Mouse (Mus musculus) CH12.LX (cell line): ENCODE results near the gene Jhy. TPM values are rescaled to one million over a fixed set of nuclear protein-coding genes. Genes with fewer than 3 reads are reported as not detected.
A peak's percentile ranks its signal among the peaks of the same experiment; 100 is the strongest.

Source experiments
- DNase-seq: peaks from one replicate; pipeline ENCODE4 v3.0.0-alpha.2; 2013; ENCODE audit errors: extremely low read depth
- H3K27ac ChIP-seq: 2 replicates; pipeline ENCODE4 v1.5.1; 2012; ENCODE audit warnings: low read depth, mild to moderate bottlenecking, control low read depth, moderate library complexity; ENCODE audit not compliant: insufficient read depth
- H3K27me3 ChIP-seq: replicated peaks from 2 replicates; pipeline ENCODE3; 2012; ENCODE audit warnings: inconsistent platforms
- H3K36me3 ChIP-seq, 2 experiments: replicated peaks in 1 of 2; 2 replicates each; pipeline versions ENCODE3 to v1.6.1; 2012; ENCODE audit warnings: inconsistent platforms in 1 of 2, low read length in 1 of 2, mild to moderate bottlenecking in 1 of 2, mixed read lengths in 1 of 2, moderate library complexity in 1 of 2; ENCODE audit not compliant: control insufficient read depth in 1 of 2, insufficient read depth in 1 of 2
- H3K4me1 ChIP-seq, 2 experiments: 2 replicates each; pipeline ENCODE4 v1.6.1; 2012; ENCODE audit warnings: inconsistent platforms in 1 of 2, moderate library complexity in 1 of 2; ENCODE audit not compliant: insufficient read depth in 2 of 2, control insufficient read depth in 1 of 2
- H3K4me2 ChIP-seq: 2 replicates; pipeline ENCODE4 v1.6.1; 2012; ENCODE audit warnings: low read depth, mild to moderate bottlenecking, control low read depth; ENCODE audit not compliant: poor library complexity, insufficient read depth, severe bottlenecking
- H3K4me3 ChIP-seq, 3 experiments: fragments of 150-350 bp in 1 of 3; sonication (generic) in 1 of 3; replicated peaks in 1 of 3; 2 replicates each; pipeline versions ENCODE3 to v1.5.1; 2011 to 2012; ENCODE audit warnings: low read depth in 2 of 3, low read length in 2 of 3, mild to moderate bottlenecking in 2 of 3, moderate library complexity in 2 of 3, control low read depth in 1 of 3, improper control_type of control experiment in 1 of 3, inconsistent platforms in 1 of 3, mixed read lengths in 1 of 3; ENCODE audit not compliant: poor library complexity in 1 of 3
- H3K79me2 ChIP-seq: replicated peaks from 2 replicates; pipeline ENCODE4 v1.6.1; 2012; ENCODE audit warnings: mild to moderate bottlenecking, moderate library complexity; ENCODE audit not compliant: control insufficient read depth, poor library complexity, insufficient read depth, severe bottlenecking; ENCODE audit errors: extremely low read depth
- H3K9ac ChIP-seq: 2 replicates; pipeline ENCODE4 v1.6.1; 2012; ENCODE audit warnings: low read depth, mild to moderate bottlenecking, control low read depth, moderate library complexity; ENCODE audit not compliant: insufficient read depth
- H3K9me3 ChIP-seq: replicated peaks from 2 replicates; pipeline ENCODE3; 2012; ENCODE audit warnings: low read length, inconsistent platforms, mixed read lengths
- BHLHE40 ChIP-seq: IDR thresholded peaks from 2 replicates; pipeline ENCODE4 v1.6.1; 2011; ENCODE audit warnings: mild to moderate bottlenecking, low read depth, low read length, improper control_type of control experiment
- CHD1 ChIP-seq: IDR thresholded peaks from 2 replicates; pipeline ENCODE4 v1.6.1; 2012; ENCODE audit warnings: low read depth, low read length, improper control_type of control experiment, inconsistent platforms
- CHD2 ChIP-seq: IDR thresholded peaks from 2 replicates; pipeline ENCODE4 v1.6.1; 2011; ENCODE audit warnings: low read length, improper control_type of control experiment
- E2F4 ChIP-seq: IDR thresholded peaks from 2 replicates; pipeline ENCODE4 v1.6.1; 2011; ENCODE audit warnings: low read depth, low read length, improper control_type of control experiment; ENCODE audit not compliant: insufficient replicate concordance
- EP300 ChIP-seq: IDR thresholded peaks from 2 replicates; pipeline ENCODE4 v1.6.1; 2011; ENCODE audit warnings: low read length, improper control_type of control experiment
- ETS1 ChIP-seq: conservative IDR thresholded peaks from 2 replicates; pipeline ENCODE4 v1.6.1; 2012; ENCODE audit warnings: low read depth, mild to moderate bottlenecking, inconsistent platforms, low read length, improper control_type of control experiment, moderate library complexity
- IRF4 ChIP-seq: IDR thresholded peaks from 2 replicates; pipeline ENCODE4 v1.6.1; 2014; ENCODE audit warnings: low read depth, mild to moderate bottlenecking, inconsistent platforms, low read length, improper control_type of control experiment
- JUND ChIP-seq: conservative IDR thresholded peaks from 2 replicates; pipeline ENCODE4 v1.6.1; 2011; ENCODE audit warnings: low read depth, low read length, improper control_type of control experiment
- KAT2A ChIP-seq: IDR thresholded peaks from 2 replicates; pipeline ENCODE4 v1.6.1; 2012; ENCODE audit warnings: low read length, improper control_type of control experiment, inconsistent platforms; ENCODE audit not compliant: insufficient replicate concordance
- MAX ChIP-seq: IDR thresholded peaks from 2 replicates; pipeline ENCODE4 v1.6.1; 2011; ENCODE audit warnings: low read length, improper control_type of control experiment
- MEF2A ChIP-seq: IDR thresholded peaks from 2 replicates; pipeline ENCODE4 v1.6.1; 2014; ENCODE audit warnings: low read depth, mild to moderate bottlenecking, inconsistent platforms, low read length, improper control_type of control experiment, borderline replicate concordance
- MXI1 ChIP-seq: IDR thresholded peaks from 2 replicates; pipeline ENCODE4 v1.6.1; 2011; ENCODE audit warnings: mild to moderate bottlenecking, low read depth, low read length, improper control_type of control experiment
- MYC ChIP-seq: IDR thresholded peaks from 2 replicates; pipeline ENCODE4 v1.6.1; 2011; ENCODE audit warnings: low read depth, mild to moderate bottlenecking, improper control_type of control experiment, low read length
- NRF1 ChIP-seq: IDR thresholded peaks from 2 replicates; pipeline ENCODE4 v1.6.1; 2014; ENCODE audit warnings: low read depth, mild to moderate bottlenecking, inconsistent platforms, low read length, improper control_type of control experiment, moderate library complexity
- RAD21 ChIP-seq: IDR thresholded peaks from 2 replicates; pipeline ENCODE4 v1.6.1; 2011; ENCODE audit warnings: low read depth, mild to moderate bottlenecking, low read length, improper control_type of control experiment, moderate library complexity
- SIN3A ChIP-seq: IDR thresholded peaks from 2 replicates; pipeline ENCODE4 v1.6.1; 2012; ENCODE audit warnings: low read length, improper control_type of control experiment, inconsistent platforms
- SMC3 ChIP-seq: IDR thresholded peaks from 2 replicates; pipeline ENCODE4 v1.6.1; 2011; ENCODE audit warnings: low read depth, low read length, improper control_type of control experiment
- TCF12 ChIP-seq: IDR thresholded peaks from 2 replicates; pipeline ENCODE4 v1.6.1; 2014; ENCODE audit warnings: low read depth, mild to moderate bottlenecking, inconsistent platforms, low read length, improper control_type of control experiment
- UBTF ChIP-seq: IDR thresholded peaks from 2 replicates; pipeline ENCODE4 v1.6.1; 2012; ENCODE audit warnings: low read depth, mild to moderate bottlenecking, inconsistent platforms, low read length, improper control_type of control experiment, moderate library complexity
- USF1 ChIP-seq: IDR thresholded peaks from 2 replicates; pipeline ENCODE4 v1.6.1; 2014; ENCODE audit warnings: low read depth, mild to moderate bottlenecking, inconsistent platforms, low read length, improper control_type of control experiment
- ZKSCAN1 ChIP-seq: IDR thresholded peaks from 2 replicates; pipeline ENCODE4 v1.6.1; 2012; ENCODE audit warnings: low read depth, inconsistent platforms, low read length, improper control_type of control experiment, borderline replicate concordance
- ZMIZ1 ChIP-seq: IDR thresholded peaks from 2 replicates; pipeline ENCODE4 v1.6.1; 2012; ENCODE audit warnings: low read depth, mild to moderate bottlenecking, inconsistent platforms, low read length, improper control_type of control experiment
- ZNF384 ChIP-seq: IDR thresholded peaks from 2 replicates; pipeline ENCODE4 v1.6.1; 2012; ENCODE audit warnings: low read depth, low read length, improper control_type of control experiment, inconsistent platforms
- dilution Hi-C: fragments of 300-500 bp; cut with MboI; formaldehyde crosslinking; loops from 2 replicates; pipeline ENCODE4 v1.14.3; 2020; ENCODE audit warnings: low sequenced_read_pairs; ENCODE audit not compliant: extremely low pct_unique_long_range_greater_than_20kb, extremely low pct_ligation_motif_present
- in situ Hi-C: fragments of 300-500 bp; cut with MboI; formaldehyde crosslinking; loops from 3 replicates; pipeline ENCODE4 v1.14.3; 2019; ENCODE audit warnings: low sequenced_read_pairs, low pct_ligation_motif_present, low pct_unique_long_range_greater_than_20kb, mixed read lengths
- polyA plus RNA-seq: library from polyadenylated mRNA; unstranded; fragments of >175 nt; gene quantifications from 2 replicates; pipeline ENCODE4 v1.2.1, GENCODE M21; 2012; ENCODE audit warnings: low read depth; ENCODE audit not compliant: insufficient read length
- total RNA-seq, 2 experiments: library from RNA; depleted of rRNA; stranded (reverse); fragments of 300-350 nt in 1 of 2; fragments of >200 nt in 1 of 2; gene quantifications; 2 replicates each; pipeline ENCODE4 v1.2.3; 2012 to 2014

The Jhy gene
- total and polyA plus RNA-seq, 3 experiments, result not detected

DNA sequence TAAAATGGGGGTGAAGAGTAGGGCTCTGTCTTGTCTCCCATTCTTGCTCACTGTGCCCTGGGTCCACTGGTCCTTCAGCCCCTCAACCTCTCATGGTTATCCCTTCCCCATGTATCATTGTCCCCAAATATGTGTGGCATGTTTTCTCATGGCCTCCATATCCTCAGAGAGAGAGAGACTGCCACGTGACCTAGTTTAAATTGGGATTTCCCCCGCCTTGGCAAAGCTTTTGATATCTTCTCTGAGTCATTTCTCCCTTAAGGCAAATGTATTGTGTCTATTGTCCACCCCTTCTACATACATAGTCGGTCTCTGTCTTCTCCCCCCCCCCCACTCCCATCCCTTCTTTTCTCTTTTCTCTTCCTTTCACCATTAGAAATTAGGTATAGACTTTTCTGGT, 30.6 kb downstream of the Jhy start:
- no peak overlapping the region for H3K4me3 ChIP-seq

DNA sequence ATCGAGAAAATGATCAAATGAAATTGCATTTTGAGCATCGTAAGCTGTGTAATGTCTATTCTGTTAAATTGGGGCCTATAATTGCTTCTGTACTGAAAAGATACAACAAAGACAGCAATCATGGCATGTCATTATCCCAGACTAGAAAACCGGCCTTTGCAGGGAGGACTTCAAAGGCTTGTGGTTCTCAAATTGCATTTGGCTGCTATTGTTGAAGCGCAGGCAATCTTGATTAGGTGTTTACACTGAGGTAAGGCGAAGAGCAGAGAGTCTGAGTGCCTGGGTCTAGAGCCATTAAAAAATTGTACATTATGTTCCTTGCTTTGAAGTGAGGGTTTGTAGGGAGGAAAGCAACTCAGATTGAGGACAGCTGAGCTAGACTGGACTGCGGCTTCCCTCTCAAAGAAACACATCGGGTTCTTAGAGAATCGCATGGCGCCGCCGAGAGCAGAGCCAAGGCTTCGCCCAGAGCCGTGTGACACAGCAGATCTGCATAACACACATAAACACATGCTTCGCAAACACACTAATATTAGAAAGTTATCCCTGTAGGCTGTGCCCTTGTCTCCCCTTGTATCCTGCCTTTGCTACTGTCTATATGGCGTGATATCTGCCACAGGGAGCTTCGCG, 36.5 kb downstream of the Jhy start:
- no peaks in the 10 kb centered on the region for H3K4me1 ChIP-seq
- no peak overlapping the region for H3K9ac ChIP-seq
- H3K79me2 ChIP-seq, result no peaks in the 10 kb centered on the region
- TF ChIP-seq JUND, result no peak
- no peak for TF ChIP-seq USF1
- TF ChIP-seq MYC, result no peak
- no peak for TF ChIP-seq EP300
- TF ChIP-seq RAD21, result no peak
- TF ChIP-seq ZNF384, result no peak
- no peak for TF ChIP-seq UBTF
- TF ChIP-seq E2F4, result no peak
- no peak for TF ChIP-seq CHD2
- TF ChIP-seq, all 38 proteins: peak for 0
- Histone ChIP-seq H3K4me3 (no peak overlapping the region), H3K27ac (no peak overlapping the region), H3K4me2 (no peak overlapping the region), H3K9me3 (no peaks in the 10 kb centered on the region), H3K27me3 (no peaks in the 10 kb centered on the region), H3K36me3 (no peaks in the 10 kb centered on the region)
- in situ Hi-C loops (no loop called here), dilution Hi-C loops (no loop called here)
- no peak for DNase-seq

More for the DNA sequence above, 30.6 kb downstream of the Jhy start:
- H3K79me2 ChIP-seq, result no peaks in the 10 kb centered on the region
- TF ChIP-seq BHLHE40, result 0 out of 2 replicates have a peak, but pooled peaks have one; percentile 8
- no peak for TF ChIP-seq UBTF
- TF ChIP-seq, all 38 proteins: peak for 1
- in situ Hi-C loops, result no loop called here
- H3K36me3 ChIP-seq, result no peaks in the 10 kb centered on the region
- no peaks in the 10 kb centered on the region for H3K9me3 ChIP-seq
- H3K9ac ChIP-seq, result no peak overlapping the region
- DNase-seq, result peak; percentile 5
- no peaks in the 10 kb centered on the region for H3K27me3 ChIP-seq
- dilution Hi-C loops, result no loop called here
- peaks cover 0 to 3% of the 10 kb centered on the region in 2 experiments; a peak in 2 of 4 replicates for H3K4me1 ChIP-seq
- H3K27ac ChIP-seq, result no peak overlapping the region
- no peak overlapping the region for H3K4me2 ChIP-seq

DNA sequence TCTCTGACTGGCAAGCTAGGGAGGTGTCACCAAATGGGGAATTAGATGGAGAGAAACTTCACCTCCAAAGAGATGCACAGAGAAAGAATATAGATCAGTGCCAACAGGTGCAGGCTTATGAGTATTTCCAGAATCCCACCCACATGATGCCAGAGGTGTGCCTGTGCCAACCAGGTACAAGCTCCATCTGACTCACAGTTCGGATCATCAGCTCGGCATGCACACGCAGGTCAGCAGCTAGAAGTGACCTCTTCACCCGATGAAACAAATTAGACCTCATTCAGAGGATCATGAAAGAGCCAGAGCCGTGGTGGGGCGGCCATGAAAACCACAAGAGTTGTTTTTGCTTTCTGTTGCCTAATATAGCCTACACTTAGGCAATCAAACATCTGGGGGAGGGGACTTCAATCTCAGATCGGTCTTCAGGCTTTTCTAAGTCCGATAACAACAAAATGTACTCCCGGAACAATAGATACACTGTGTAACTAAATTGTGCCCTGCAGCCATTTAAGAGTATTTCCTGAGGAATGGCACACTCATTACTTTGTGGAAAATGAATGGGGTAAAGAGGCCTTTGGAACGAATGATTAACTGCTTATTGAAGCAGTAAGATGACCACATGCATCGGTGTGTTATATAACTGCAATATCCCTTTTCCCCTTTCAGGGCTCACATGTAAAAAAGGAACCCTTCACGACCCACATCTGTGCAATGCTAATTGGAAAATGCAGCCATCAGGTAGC, 45.9 kb downstream of the Jhy start:
- no peak for DNase-seq
- in situ Hi-C loops, result no loop called here
- dilution Hi-C loops, result no loop called here
- Histone ChIP-seq H3K27me3 (no peaks in the 10 kb centered on the region), H3K79me2 (no peaks in the 10 kb centered on the region), H3K9ac (no peak overlapping the region), H3K36me3 (no peaks in the 10 kb centered on the region), H3K9me3 (no peaks in the 10 kb centered on the region), H3K4me3 (no peak overlapping the region), H3K4me2 (no peak overlapping the region), H3K4me1 (0 out of 4 replicates have a peak, but pooled peaks cover 0 to 3% of the 10 kb centered on the region in 2 experiments), H3K27ac (no peak overlapping the region)
- no peak for TF ChIP-seq MEF2A
- TF ChIP-seq ZMIZ1, result no peak
- TF ChIP-seq USF1, result no peak
- TF ChIP-seq IRF4, result no peak
- no peak for TF ChIP-seq MXI1
- TF ChIP-seq CHD2, result no peak
- no peak for TF ChIP-seq EP300
- TF ChIP-seq KAT2A, result no peak
- TF ChIP-seq CHD1, result no peak
- no peak for TF ChIP-seq NRF1
- TF ChIP-seq TCF12, result no peak
- TF ChIP-seq SMC3, result no peak
- no peak for TF ChIP-seq MAX
- no peak for TF ChIP-seq SIN3A
- TF ChIP-seq ZNF384, result no peak
- no peak for TF ChIP-seq ZKSCAN1
- TF ChIP-seq ETS1, result no peak
